Comparison of ENCODE assay signal across 10 mouse cellular contexts in the genomic region with DNA sequence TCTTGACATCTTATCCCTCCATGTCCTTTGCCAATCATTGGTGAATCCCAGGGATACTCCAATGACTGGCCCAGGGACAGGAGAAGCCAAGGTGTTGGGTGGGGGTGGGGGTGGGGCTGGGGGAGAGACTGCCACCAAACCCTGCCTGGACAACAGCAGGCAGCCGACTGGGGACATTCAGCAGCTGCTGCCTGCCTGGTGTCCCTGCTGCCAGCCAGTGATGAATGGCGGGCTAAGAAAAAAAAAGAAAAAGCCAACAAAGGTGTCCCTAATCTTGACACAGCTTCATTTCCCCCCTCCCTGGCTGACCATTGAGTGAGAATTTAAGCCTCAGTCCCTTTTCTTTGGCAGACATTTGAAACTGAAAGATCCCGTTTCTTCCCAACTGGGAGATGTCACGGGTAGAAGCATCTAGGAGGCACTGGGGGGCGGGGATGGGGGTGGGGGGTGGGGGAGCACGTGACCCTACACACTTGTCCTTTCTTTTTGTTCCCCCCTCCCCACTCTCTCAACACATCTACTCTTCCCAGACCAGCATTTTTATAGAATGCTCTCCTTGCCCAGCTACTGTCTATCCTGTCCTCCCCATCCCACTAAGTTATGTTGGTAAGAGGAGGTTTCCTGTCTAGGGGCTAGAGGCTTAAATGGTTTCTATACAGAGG. TPM values are rescaled to one million over a fixed set of nuclear protein-coding genes. Genes with fewer than 3 reads are reported as not detected.
DNase-seq lines count a peak whose midpoint lies in the region; ATAC-seq lines count a peak whose summit lies in the region.
"Had no signal": no experiment of that assay in that cellular context is flagged by ENCODE, and none has a peak within 500 bp of the region (broad histone marks: within the 10 kb centered on the region; RNA-seq: fewer than 3 reads in every experiment).

No protein-coding gene starts in this region.

- H3K9ac ChIP-seq in heart, embryonic 14.5 days (ENCODE audit: low read length), result no peak overlapping the region
- H3K9ac ChIP-seq in hindbrain, embryonic 15.5 days, result no peak overlapping the region
- no peak overlapping the region for H3K9ac ChIP-seq in neural tube, embryonic 14.5 days (replicated peaks; ENCODE audit: low read depth, low read length)

- peaks cover 3 to 5% of the 10 kb centered on the region in 2 experiments; a peak in 1 of 4 replicates for H3K4me1 ChIP-seq in heart, embryonic 14.5 days (ENCODE audit: control insufficient read depth in 2 of 2, insufficient read depth in 2 of 2, low read length in 2 of 2)
- peaks cover 38% of the 10 kb centered on the region for H3K4me1 ChIP-seq in hindbrain, embryonic 15.5 days (replicated peaks)
- no peaks in the 10 kb centered on the region for H3K4me1 ChIP-seq in neural tube, embryonic 14.5 days (ENCODE audit: control insufficient read depth, insufficient read depth, low read length)

- no peaks in the 10 kb centered on the region for H3K36me3 ChIP-seq in heart, embryonic 14.5 days (ENCODE audit: control insufficient read depth, insufficient read depth, low read length)
- no peaks in the 10 kb centered on the region for H3K36me3 ChIP-seq in hindbrain, embryonic 15.5 days
- H3K36me3 ChIP-seq in neural tube, embryonic 14.5 days (ENCODE audit: control insufficient read depth, insufficient read depth, low read length), result no peaks in the 10 kb centered on the region

- no peaks in the 10 kb centered on the region for H3K27me3 ChIP-seq in heart, embryonic 14.5 days (ENCODE audit: control insufficient read depth, insufficient read depth, low read length)
- H3K27me3 ChIP-seq in hindbrain, embryonic 15.5 days, result no peaks in the 10 kb centered on the region
- H3K27me3 ChIP-seq in neural tube, embryonic 14.5 days (ENCODE audit: control insufficient read depth, insufficient read depth, low read length), result no peaks in the 10 kb centered on the region

- no peak for ATAC-seq in heart, embryonic 14.5 days (ENCODE audit: insufficient number of reproducible peaks, insufficient read depth, low FRiP score, low read depth)
- 0 out of 2 replicates have a peak, but pooled peaks have one; percentile 25 for ATAC-seq in hindbrain, embryonic 15.5 days (ENCODE audit: low FRiP score, low read depth)
- ATAC-seq in neural tube, embryonic 14.5 days (ENCODE audit: low read depth), result peak; percentile 44; the same call in 1 of the 2 replicates

- no peak overlapping the region for H3K27ac ChIP-seq in heart, embryonic 14.5 days (replicated peaks in 1 of 2; ENCODE audit: control insufficient read depth in 1 of 2, insufficient read depth in 1 of 2, low read depth in 2 of 2, low read length in 2 of 2)
- H3K27ac ChIP-seq in hindbrain, embryonic 15.5 days (replicated peaks), result peak overlapping the region; percentile 32; the same call in 1 of the 2 replicates
- no peak overlapping the region for H3K27ac ChIP-seq in neural tube, embryonic 14.5 days (ENCODE audit: low read depth, low read length)

- H3K9me3 ChIP-seq in heart, embryonic 14.5 days (ENCODE audit: control insufficient read depth, low read length), result no peaks in the 10 kb centered on the region
- no peaks in the 10 kb centered on the region for H3K9me3 ChIP-seq in hindbrain, embryonic 15.5 days
- no peaks in the 10 kb centered on the region for H3K9me3 ChIP-seq in neural tube, embryonic 14.5 days (ENCODE audit: control insufficient read depth, low read length)

- intact Hi-C loops in left cerebral cortex, postnatal 14 days (cut with DNase I), result no loop called here

- 0 out of 2 replicates have a peak overlapping the region, but pooled peaks have one; percentile 11 for H3K4me2 ChIP-seq in heart, embryonic 14.5 days (ENCODE audit: low read length)
- no peak overlapping the region for H3K4me2 ChIP-seq in hindbrain, embryonic 15.5 days
- no peak overlapping the region for H3K4me2 ChIP-seq in neural tube, embryonic 14.5 days (ENCODE audit: low read depth, low read length)

- H3K4me3 ChIP-seq in heart, embryonic 14.5 days (ENCODE audit: control insufficient read depth in 1 of 2, insufficient read depth in 1 of 2, low read depth in 1 of 2, low read length in 2 of 2), result no peak overlapping the region
- H3K4me3 ChIP-seq in hindbrain, embryonic 15.5 days, result no peak overlapping the region
- H3K4me3 ChIP-seq in neural tube, embryonic 14.5 days (ENCODE audit: low read depth, low read length), result no peak overlapping the region

- no peak for DNase-seq in heart, adult 18-20 months
- peak; percentile 42 for DNase-seq in embryo, embryonic 11 days
- DNase-seq in cerebellum, postnatal 25 days, result no peak
- no peak for DNase-seq in left cerebral cortex, postnatal 14 days (ENCODE audit: low spot score in 2 of 2)
- DNase-seq: lung, adult 2 months; thymus, adult 2 months had no signal

- 21% methylated on average over 6 of the region's 6 CpGs for WGBS in heart, embryonic 14.5 days
- 4% methylated on average over 6 of the region's 6 CpGs for WGBS in hindbrain, embryonic 15.5 days
- 5% methylated on average over 6 of the region's 6 CpGs for WGBS in neural tube, embryonic 14.5 days

RNA-seq across cellular contexts. Expression of a gene that starts 7.9 kb away (rescaled TPM):
- polyA plus RNA-seq in heart, embryonic 14.5 days (2014; fragmentation: Nextera tagmentation; extraction: Ambion mirVana), result 1.8 and 2.0 TPM in 2 replicates
- total RNA-seq in heart, adult 18-20 months (2021), result 1 to 10 TPM; 1.4 to 2.0 TPM
- polyA plus RNA-seq in hindbrain, embryonic 15.5 days (2015; fragmentation: Nextera tagmentation; extraction: Ambion mirVana), result 13.5 and 13.8 TPM in 2 replicates
- 6.0 and 7.2 TPM in 2 replicates for polyA plus RNA-seq in neural tube, embryonic 14.5 days (2014; fragmentation: Nextera tagmentation; extraction: Ambion mirVana)
- total RNA-seq in left cerebral cortex, postnatal 14 days (2021), result 100 to 1,000 TPM; 151 to 159 TPM
- total RNA-seq: granulocyte monocyte progenitor cell, adult 5-6 weeks had no signal
